Mouse (Mus musculus) cortical plate, adult 2 months (tissue): ENCODE data around the gene Lbx1.

Experiments used
- CTCF ChIP-seq: fragments of 200-500 bp; IDR thresholded peaks from 2 replicates; pipeline ENCODE4 v1.5.1; 2011; ENCODE audit warnings: mild to moderate bottlenecking, control low read depth, low read length; ENCODE audit not compliant: insufficient read depth; ENCODE audit errors: extremely low read depth
- POLR2A ChIP-seq: fragments of 200-500 bp; IDR thresholded peaks from 2 replicates; pipeline ENCODE4 v1.6.1; 2011; ENCODE audit warnings: mild to moderate bottlenecking, low read length, control low read depth; ENCODE audit not compliant: insufficient read depth; ENCODE audit errors: extremely low read depth

DNA sequence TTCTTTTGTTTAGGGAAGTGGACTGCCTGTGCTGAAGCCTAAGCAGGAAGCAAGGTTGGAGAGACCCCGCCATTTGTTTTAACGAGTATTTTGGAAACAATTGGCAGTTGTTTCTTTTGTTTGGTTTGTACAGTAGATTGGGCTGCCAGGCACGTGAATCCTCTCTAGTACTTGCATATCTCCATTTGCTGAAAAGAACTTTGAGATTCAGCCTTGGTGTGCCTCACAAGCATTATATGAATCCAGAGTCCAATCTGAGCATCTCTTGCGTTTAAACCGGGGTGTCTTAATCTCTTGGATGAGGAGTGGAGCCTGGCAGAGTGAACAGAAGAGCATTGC is 7.6 kb upstream of the Lbx1 start:
- TF ChIP-seq POLR2A (no peak), CTCF (no peak)
